Mouse (Mus musculus): Measurements from ENCODE around the gene Ndufab1.

Gene Ndufab1

GRCm38 (mm10) chr7:122101747-122102244 lies at the start of gene Ndufab1:
Gene Ndufab1 (minus strand): TSS chr7:122101886.
- DNase-seq, result peak; percentile 89

GRCm38 (mm10) chr7:122140991-122141390 lies 39.3 kb upstream of the Ndufab1 start:
- no peak for DNase-seq

- no peak for DNase-seq
These were observed 36.5 kb upstream of the Ndufab1 start for GRCm38 (mm10) chr7:122138190-122138589.

GRCm38 (mm10) chr7:122137071-122137470 lies 35.4 kb upstream of the Ndufab1 start:
- no peak for DNase-seq

GRCm38 (mm10) chr7:122135070-122135469 lies 33.4 kb upstream of the Ndufab1 start:
- DNase-seq, result peak; percentile 20

- DNase-seq, result no peak
These were observed 31.6 kb upstream of the Ndufab1 start for GRCm38 (mm10) chr7:122133338-122133625.

- peak; percentile 98 for DNase-seq
These were observed 31.0 kb upstream of the Ndufab1 start, which contains the start of the genes Palb2 and Dctn5 for GRCm38 (mm10) chr7:122132497-122133337. Gene Palb2 (minus strand): TSS chr7:122132985. Gene Dctn5 (plus strand): TSS chr7:122133041.

- no peak for DNase-seq
These were observed 30.1 kb upstream of the Ndufab1 start for GRCm38 (mm10) chr7:122131834-122132233.

GRCm38 (mm10) chr7:122126946-122127345 lies 25.3 kb upstream of the Ndufab1 start:
- DNase-seq, result no peak

GRCm38 (mm10) chr7:122125636-122126035 lies 23.9 kb upstream of the Ndufab1 start:
- no peak for DNase-seq

- DNase-seq, result no peak
These were observed 21.8 kb upstream of the Ndufab1 start for GRCm38 (mm10) chr7:122123518-122123917.

- no peak for DNase-seq
These were observed 6.5 kb upstream of the Ndufab1 start for GRCm38 (mm10) chr7:122108206-122108605.

- DNase-seq, result peak; percentile 5
These were observed 506 bp downstream of the Ndufab1 start for GRCm38 (mm10) chr7:122101014-122101746.

- peak; percentile 53 for DNase-seq
These were observed 2.5 kb downstream of the Ndufab1 start for GRCm38 (mm10) chr7:122099222-122099621.

GRCm38 (mm10) chr7:122098009-122098408 lies 3.7 kb downstream of the Ndufab1 start:
- DNase-seq, result no peak

GRCm38 (mm10) chr7:122094564-122095330 lies 6.9 kb downstream of the Ndufab1 start:
- no peak for DNase-seq

GRCm38 (mm10) chr7:122087195-122087982 lies 14.3 kb downstream of the Ndufab1 start:
- no peak for DNase-seq

- DNase-seq, result no peak
These were observed 20.6 kb downstream of the Ndufab1 start for GRCm38 (mm10) chr7:122081071-122081470.

GRCm38 (mm10) chr7:122079798-122080554 lies 21.7 kb downstream of the Ndufab1 start:
- DNase-seq, result no peak

GRCm38 (mm10) chr7:122074374-122074773 lies 27.3 kb downstream of the Ndufab1 start:
- DNase-seq, result no peak
